Mouse (Mus musculus): ENCODE measurements around the gene Exosc10. TPM values are rescaled to one million over a fixed set of nuclear protein-coding genes. Genes with fewer than 3 reads are reported as not detected.

Gene Exosc10
- polyA plus RNA-seq, 1 experiment from 2014 or later: 44.5 TPM

- H3K27me3 ChIP-seq: no peaks in the 10 kb centered on the region
- H3K4me3 ChIP-seq (replicated peaks): no peak overlapping the region
- H3K4me1 ChIP-seq (replicated peaks): peaks cover 39% of the 10 kb centered on the region
- no peak overlapping the region for H3K27ac ChIP-seq
- H3K36me3 ChIP-seq: peaks cover 72% of the 10 kb centered on the region
- no peak for ATAC-seq (ENCODE audit: low read depth)
- WGBS (ENCODE audit: insufficient replicate concordance): 93% methylated on average over 3 of the region's 3 CpGs
- DNase-seq: no peak
- no peak overlapping the region for H3K9ac ChIP-seq
- H3K4me2 ChIP-seq: no peak overlapping the region
- H3K9me3 ChIP-seq (replicated peaks): peaks cover 6% of the 10 kb centered on the region
These were observed 38.5 kb downstream of the Exosc10 start for GRCm38 (mm10) chr4:148596731-148597130.

- Histone ChIP-seq H3K9ac (no peak overlapping the region), H3K27ac (no peak overlapping the region), H3K4me1 (replicated peaks) (peaks cover 29% of the 10 kb centered on the region), H3K4me3 (replicated peaks) (no peak overlapping the region), H3K4me2 (no peak overlapping the region), H3K9me3 (replicated peaks) (peaks cover 6% of the 10 kb centered on the region), H3K36me3 (peaks cover 58% of the 10 kb centered on the region), H3K27me3 (no peaks in the 10 kb centered on the region)
- no peak for ATAC-seq (ENCODE audit: low read depth)
- 87% methylated on average over 12 of the region's 12 CpGs for WGBS (ENCODE audit: insufficient replicate concordance)
- no peak for DNase-seq
These were observed 40.6 kb downstream of the Exosc10 start for GRCm38 (mm10) chr4:148598826-148599225.

GRCm38 (mm10) chr4:148600316-148600715 lies 42.1 kb downstream of the Exosc10 start:
- WGBS (ENCODE audit: insufficient replicate concordance): 69% methylated on average over 4 of the region's 4 CpGs

GRCm38 (mm10) chr4:148601871-148602270 lies 43.6 kb downstream of the Exosc10 start:
- Histone ChIP-seq H3K4me2 (no peak overlapping the region), H3K9ac (no peak overlapping the region), H3K27me3 (no peaks in the 10 kb centered on the region), H3K9me3 (replicated peaks) (peaks cover 6% of the 10 kb centered on the region), H3K27ac (no peak overlapping the region; the same call in 1 of the 2 replicates), H3K4me3 (replicated peaks) (no peak overlapping the region), H3K4me1 (replicated peaks) (peaks cover 32% of the 10 kb centered on the region), H3K36me3 (peaks cover 27% of the 10 kb centered on the region)
- 41% methylated on average over 4 of the region's 4 CpGs for WGBS (ENCODE audit: insufficient replicate concordance)
- DNase-seq (no peak), ATAC-seq (ENCODE audit: low read depth) (no peak)

More at GRCm38 (mm10) chr4:148600316-148600715, 42.1 kb downstream of the Exosc10 start:
- DNase-seq (no peak), ATAC-seq (ENCODE audit: low read depth) (no peak)
- H3K27ac ChIP-seq: no peak overlapping the region
- no peaks in the 10 kb centered on the region for H3K27me3 ChIP-seq
- H3K36me3 ChIP-seq: peaks cover 43% of the 10 kb centered on the region
- H3K4me1 ChIP-seq (replicated peaks): peaks cover 32% of the 10 kb centered on the region
- no peak overlapping the region for H3K4me2 ChIP-seq
- peaks cover 6% of the 10 kb centered on the region for H3K9me3 ChIP-seq (replicated peaks)
- no peak overlapping the region for H3K9ac ChIP-seq
- no peak overlapping the region for H3K4me3 ChIP-seq (replicated peaks)

GRCm38 (mm10) chr4:148602357-148603120 lies 44.3 kb downstream of the Exosc10 start, which contains the start of gene Masp2:
TSS of gene Masp2 (plus strand) at chr4:148602554.
- H3K9me3 ChIP-seq (replicated peaks): peaks cover 4% of the 10 kb centered on the region
- H3K27ac ChIP-seq: no peak within 1 kb of the TSS; the same call in 1 of the 2 replicates
- 0 out of 2 replicates have a peak within 1 kb of the TSS, but pooled peaks have one; percentile 17 for H3K9ac ChIP-seq
- H3K27me3 ChIP-seq: no peaks in the 10 kb centered on the region
- no peak for DNase-seq
- peak within 1 kb of the TSS; percentile 37 for H3K4me2 ChIP-seq
- peak within 1 kb of the TSS; percentile 19 for H3K4me3 ChIP-seq (replicated peaks)
- peak; percentile 22; the same call in 1 of the 2 replicates for ATAC-seq (ENCODE audit: low read depth)
- peaks cover 21% of the 10 kb centered on the region for H3K36me3 ChIP-seq
- WGBS (ENCODE audit: insufficient replicate concordance): 66% methylated on average over 14 of the region's 14 CpGs
- peaks cover 32% of the 10 kb centered on the region for H3K4me1 ChIP-seq (replicated peaks)

GRCm38 (mm10) chr4:148603376-148604139 lies 45.3 kb downstream of the Exosc10 start:
- no peak for ATAC-seq (ENCODE audit: low read depth)

GRCm38 (mm10) chr4:148604141-148604540 lies 45.9 kb downstream of the Exosc10 start:
- peak overlapping the region; percentile 37; the same call in 1 of the 2 replicates for H3K4me2 ChIP-seq
- no peaks in the 10 kb centered on the region for H3K27me3 ChIP-seq
- no peak overlapping the region for H3K4me3 ChIP-seq (replicated peaks)
- ATAC-seq (ENCODE audit: low read depth) (no peak), DNase-seq (no peak)
- H3K9me3 ChIP-seq (replicated peaks): no peaks in the 10 kb centered on the region; the same call in 1 of the 2 replicates
- peaks cover 5% of the 10 kb centered on the region for H3K36me3 ChIP-seq
- 70% methylated on average over 7 of the region's 7 CpGs for WGBS (ENCODE audit: insufficient replicate concordance)
- H3K27ac ChIP-seq: no peak overlapping the region
- peaks cover 32% of the 10 kb centered on the region for H3K4me1 ChIP-seq (replicated peaks)
- H3K9ac ChIP-seq: no peak overlapping the region

More at GRCm38 (mm10) chr4:148603376-148604139, 45.3 kb downstream of the Exosc10 start:
- Histone ChIP-seq H3K4me3 (replicated peaks) (no peak overlapping the region), H3K9ac (no peak overlapping the region), H3K4me2 (peak overlapping the region; percentile 37), H3K27me3 (no peaks in the 10 kb centered on the region), H3K27ac (no peak overlapping the region), H3K36me3 (peaks cover 10% of the 10 kb centered on the region), H3K9me3 (replicated peaks) (no peaks in the 10 kb centered on the region; the same call in 1 of the 2 replicates), H3K4me1 (replicated peaks) (peaks cover 32% of the 10 kb centered on the region)
- no peak for DNase-seq
- WGBS (ENCODE audit: insufficient replicate concordance): 68% methylated on average over 10 of the region's 10 CpGs

- Histone ChIP-seq H3K4me1 (replicated peaks) (peaks cover 32% of the 10 kb centered on the region), H3K4me2 (no peak overlapping the region), H3K4me3 (replicated peaks) (no peak overlapping the region), H3K9ac (no peak overlapping the region), H3K9me3 (replicated peaks) (no peaks in the 10 kb centered on the region), H3K36me3 (peaks cover under 1% of the 10 kb centered on the region; the same call in 1 of the 2 replicates), H3K27me3 (no peaks in the 10 kb centered on the region), H3K27ac (no peak overlapping the region)
- DNase-seq (peak; percentile 60), ATAC-seq (ENCODE audit: low read depth) (peak; percentile 51; the same call in 1 of the 2 replicates)
- 71% methylated on average over 3 of the region's 3 CpGs for WGBS (ENCODE audit: insufficient replicate concordance)
These were observed 46.4 kb downstream of the Exosc10 start for GRCm38 (mm10) chr4:148604541-148605165.

GRCm38 (mm10) chr4:148607758-148608157 lies 49.5 kb downstream of the Exosc10 start:
- H3K9ac ChIP-seq: no peak overlapping the region

GRCm38 (mm10) chr4:148609805-148610204 lies 51.6 kb downstream of the Exosc10 start:
- Histone ChIP-seq H3K9ac (no peak overlapping the region), H3K36me3 (peaks cover 31% of the 10 kb centered on the region), H3K4me3 (replicated peaks) (no peak overlapping the region), H3K9me3 (replicated peaks) (no peaks in the 10 kb centered on the region), H3K27ac (no peak overlapping the region), H3K4me1 (replicated peaks) (0 out of 2 replicates have a peak, but pooled peaks cover 7% of the 10 kb centered on the region), H3K27me3 (no peaks in the 10 kb centered on the region), H3K4me2 (no peak overlapping the region)
- DNase-seq (no peak), ATAC-seq (ENCODE audit: low read depth) (no peak)
- 74% methylated on average over 5 of the region's 5 CpGs for WGBS (ENCODE audit: insufficient replicate concordance)

More at GRCm38 (mm10) chr4:148607758-148608157, 49.5 kb downstream of the Exosc10 start:
- Histone ChIP-seq H3K9me3 (replicated peaks) (no peaks in the 10 kb centered on the region), H3K4me1 (replicated peaks) (peaks cover 11% of the 10 kb centered on the region), H3K36me3 (peaks cover 13% of the 10 kb centered on the region), H3K27me3 (no peaks in the 10 kb centered on the region), H3K4me3 (replicated peaks) (no peak overlapping the region), H3K27ac (no peak overlapping the region), H3K4me2 (no peak overlapping the region)
- ATAC-seq (ENCODE audit: low read depth) (0 out of 2 replicates have a peak, but pooled peaks have one; percentile 29), DNase-seq (peak; percentile 59)
- 16% methylated on average over 5 of the region's 5 CpGs for WGBS (ENCODE audit: insufficient replicate concordance)

All from liver, embryonic 13.5 days (tissue).